Mouse (Mus musculus): Measurements from ENCODE around the gene Ppp6r2. TPM values are rescaled to one million over a fixed set of nuclear protein-coding genes. Genes with fewer than 3 reads are reported as not detected.

The Ppp6r2 gene
- polyA plus RNA-seq, 1 experiment: 299 TPM

DNA sequence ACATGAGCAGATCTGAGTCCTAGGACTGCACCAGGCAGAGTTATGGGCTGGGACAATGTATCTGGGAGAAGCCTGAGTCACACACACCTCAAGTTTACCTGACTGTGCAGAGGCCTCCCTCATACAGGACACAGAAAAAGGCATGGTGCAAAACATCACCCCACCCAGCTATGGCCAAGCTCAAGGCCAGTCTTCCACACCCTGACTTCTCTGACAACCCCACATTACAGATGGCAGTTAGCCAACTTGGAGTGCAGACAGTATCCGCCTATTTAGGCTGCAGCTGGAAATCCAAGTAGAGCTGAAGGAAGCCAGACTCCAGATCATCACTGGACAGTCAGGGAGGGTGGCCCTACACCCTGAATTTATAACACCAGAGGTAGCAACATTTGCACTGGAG lies 85.1 kb downstream of the Ppp6r2 start:
- Histone ChIP-seq H3K27ac (ENCODE audit: control insufficient read depth, insufficient read depth, low read length) (no peak overlapping the region), H3K27me3 (ENCODE audit: control insufficient read depth, insufficient read depth, low read length) (no peaks in the 10 kb centered on the region), H3K4me1 (replicated peaks; ENCODE audit: control insufficient read depth, insufficient read depth, low read length) (no peaks in the 10 kb centered on the region), H3K4me3 (ENCODE audit: control insufficient read depth, insufficient read depth, low read length) (no peak overlapping the region), H3K36me3 (ENCODE audit: control insufficient read depth, insufficient read depth, low read length) (peaks cover 76% of the 10 kb centered on the region)
- no peak for DNase-seq
- TF ChIP-seq POLR2A (IDR thresholded peaks at IDR 0.05; ENCODE audit: control insufficient read depth, extremely low read depth, insufficient read depth, low read length, poor library complexity) (no peak), CTCF (IDR thresholded peaks at IDR 0.05; ENCODE audit: borderline replicate concordance, control insufficient read depth, extremely low read depth, insufficient read depth, low read length, poor library complexity) (no peak)
- 100% methylated on average over 1 of the region's 1 CpGs for WGBS

DNA sequence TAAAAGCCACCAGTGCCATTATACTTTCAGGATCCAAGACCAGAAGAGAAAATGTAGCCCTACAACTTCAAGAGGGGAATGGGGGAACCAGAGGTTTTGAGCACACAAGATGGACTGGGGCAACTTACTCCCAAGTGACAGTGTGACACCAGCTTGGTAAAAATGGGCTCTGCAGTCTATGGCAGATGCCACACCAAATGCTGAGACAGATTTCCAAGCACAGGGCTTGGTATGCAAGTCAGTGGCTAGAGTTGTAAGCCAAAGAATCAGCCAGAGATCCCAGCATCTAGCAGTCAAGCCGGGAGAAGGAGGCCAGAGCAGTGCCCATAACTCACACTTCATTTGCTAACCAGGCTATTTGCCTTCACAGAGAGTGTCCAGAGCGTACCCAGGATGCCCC lies 86.3 kb downstream of the Ppp6r2 start:
- Histone ChIP-seq H3K27ac (ENCODE audit: control insufficient read depth, insufficient read depth, low read length) (no peak overlapping the region), H3K36me3 (ENCODE audit: control insufficient read depth, insufficient read depth, low read length) (peaks cover 79% of the 10 kb centered on the region), H3K4me1 (replicated peaks; ENCODE audit: control insufficient read depth, insufficient read depth, low read length) (no peaks in the 10 kb centered on the region), H3K4me3 (ENCODE audit: control insufficient read depth, insufficient read depth, low read length) (no peak overlapping the region), H3K27me3 (ENCODE audit: control insufficient read depth, insufficient read depth, low read length) (no peaks in the 10 kb centered on the region)
- no peak for DNase-seq
- 96% methylated on average over 2 of the region's 2 CpGs for WGBS
- TF ChIP-seq POLR2A (IDR thresholded peaks at IDR 0.05; ENCODE audit: control insufficient read depth, extremely low read depth, insufficient read depth, low read length, poor library complexity): no peak
- TF ChIP-seq CTCF (IDR thresholded peaks at IDR 0.05; ENCODE audit: borderline replicate concordance, control insufficient read depth, extremely low read depth, insufficient read depth, low read length, poor library complexity): no peak

DNA sequence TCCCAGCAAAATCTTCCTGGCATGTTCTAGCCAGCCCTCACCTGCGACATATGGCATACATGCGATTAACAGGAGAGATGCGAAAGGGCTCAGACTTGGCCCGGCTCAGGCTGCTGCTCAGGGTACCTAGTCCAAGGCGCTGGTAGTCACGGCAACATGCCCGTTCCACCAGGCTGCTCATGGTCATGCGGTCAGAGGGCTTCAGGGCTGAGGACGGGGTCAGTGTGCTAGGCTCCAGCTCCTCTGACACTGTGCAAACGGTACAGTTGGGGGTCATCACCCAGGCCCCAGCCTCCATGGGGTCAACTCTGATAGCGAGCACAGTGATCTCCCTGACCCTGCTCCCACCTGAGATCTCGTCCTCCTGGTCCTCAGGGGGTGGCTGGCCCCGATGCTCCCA lies 88.8 kb downstream of the Ppp6r2 start:
- 96% methylated on average over 13 of the region's 13 CpGs for WGBS
- TF ChIP-seq POLR2A (IDR thresholded peaks at IDR 0.05; ENCODE audit: control insufficient read depth, extremely low read depth, insufficient read depth, low read length, poor library complexity) (no peak), CTCF (IDR thresholded peaks at IDR 0.05; ENCODE audit: borderline replicate concordance, control insufficient read depth, extremely low read depth, insufficient read depth, low read length, poor library complexity) (no peak)
- no peaks in the 10 kb centered on the region for H3K27me3 ChIP-seq (ENCODE audit: control insufficient read depth, insufficient read depth, low read length)
- H3K4me3 ChIP-seq (ENCODE audit: control insufficient read depth, insufficient read depth, low read length): no peak overlapping the region
- no peaks in the 10 kb centered on the region for H3K4me1 ChIP-seq (replicated peaks; ENCODE audit: control insufficient read depth, insufficient read depth, low read length)
- H3K36me3 ChIP-seq (ENCODE audit: control insufficient read depth, insufficient read depth, low read length): peaks cover 78% of the 10 kb centered on the region
- no peak overlapping the region for H3K27ac ChIP-seq (ENCODE audit: control insufficient read depth, insufficient read depth, low read length)
- DNase-seq: no peak

DNA sequence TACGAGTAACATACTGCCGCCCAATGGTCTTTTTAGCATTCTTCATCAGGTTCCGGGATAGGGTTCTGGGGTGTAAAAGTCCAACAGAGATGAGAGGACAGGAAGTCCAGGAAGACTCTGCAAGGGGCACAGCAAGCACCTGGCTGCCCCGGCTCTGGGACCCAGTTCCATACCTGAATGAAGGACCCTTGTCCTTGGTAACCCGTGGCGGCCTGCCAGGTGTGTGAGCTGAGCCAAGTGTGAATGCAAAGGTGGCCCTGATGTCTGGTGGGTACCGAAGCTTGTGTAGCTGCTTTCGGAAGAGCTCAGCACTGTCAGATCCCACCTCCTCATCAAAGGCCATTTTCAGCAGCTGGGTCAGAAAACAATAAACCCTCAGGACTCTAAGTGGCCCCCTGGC lies 89.2 kb downstream of the Ppp6r2 start:
- Histone ChIP-seq H3K27me3 (ENCODE audit: control insufficient read depth, insufficient read depth, low read length) (no peaks in the 10 kb centered on the region), H3K4me1 (replicated peaks; ENCODE audit: control insufficient read depth, insufficient read depth, low read length) (no peaks in the 10 kb centered on the region), H3K4me3 (ENCODE audit: control insufficient read depth, insufficient read depth, low read length) (no peak overlapping the region), H3K36me3 (ENCODE audit: control insufficient read depth, insufficient read depth, low read length) (peaks cover 78% of the 10 kb centered on the region), H3K27ac (ENCODE audit: control insufficient read depth, insufficient read depth, low read length) (no peak overlapping the region)
- TF ChIP-seq POLR2A (IDR thresholded peaks at IDR 0.05; ENCODE audit: control insufficient read depth, extremely low read depth, insufficient read depth, low read length, poor library complexity): no peak
- TF ChIP-seq CTCF (IDR thresholded peaks at IDR 0.05; ENCODE audit: borderline replicate concordance, control insufficient read depth, extremely low read depth, insufficient read depth, low read length, poor library complexity): no peak
- no peak for DNase-seq
- WGBS: 98% methylated on average over 8 of the region's 8 CpGs

DNA sequence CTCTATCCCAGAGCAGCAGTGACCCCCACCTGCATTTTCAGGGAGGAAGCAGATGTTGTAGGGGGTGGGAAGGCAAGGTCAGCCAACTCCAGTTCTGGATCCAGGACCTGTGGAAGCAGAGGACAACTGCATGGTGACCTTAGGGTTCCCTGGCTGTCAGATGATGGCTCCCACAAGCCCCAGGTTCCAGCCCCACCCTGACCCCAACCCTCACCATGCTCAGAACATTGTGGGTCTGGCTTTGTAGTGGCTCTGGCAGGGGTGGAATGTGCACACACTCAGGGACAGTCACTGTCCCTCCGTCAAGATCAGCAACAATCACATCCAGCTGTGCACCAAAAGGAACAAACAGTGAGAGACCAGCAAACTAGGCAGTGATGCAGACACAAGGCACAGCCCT lies 94.6 kb downstream of the Ppp6r2 start:
- WGBS: 100% methylated on average over 1 of the region's 1 CpGs
- Histone ChIP-seq H3K36me3 (ENCODE audit: control insufficient read depth, insufficient read depth, low read length) (peaks cover 49% of the 10 kb centered on the region), H3K4me1 (replicated peaks; ENCODE audit: control insufficient read depth, insufficient read depth, low read length) (peaks cover 39% of the 10 kb centered on the region), H3K27ac (ENCODE audit: control insufficient read depth, insufficient read depth, low read length) (no peak overlapping the region), H3K27me3 (ENCODE audit: control insufficient read depth, insufficient read depth, low read length) (no peaks in the 10 kb centered on the region), H3K4me3 (ENCODE audit: control insufficient read depth, insufficient read depth, low read length) (no peak overlapping the region)
- no peak for TF ChIP-seq POLR2A (IDR thresholded peaks at IDR 0.05; ENCODE audit: control insufficient read depth, extremely low read depth, insufficient read depth, low read length, poor library complexity)
- TF ChIP-seq CTCF (IDR thresholded peaks at IDR 0.05; ENCODE audit: borderline replicate concordance, control insufficient read depth, extremely low read depth, insufficient read depth, low read length, poor library complexity): no peak
- DNase-seq: no peak

DNA sequence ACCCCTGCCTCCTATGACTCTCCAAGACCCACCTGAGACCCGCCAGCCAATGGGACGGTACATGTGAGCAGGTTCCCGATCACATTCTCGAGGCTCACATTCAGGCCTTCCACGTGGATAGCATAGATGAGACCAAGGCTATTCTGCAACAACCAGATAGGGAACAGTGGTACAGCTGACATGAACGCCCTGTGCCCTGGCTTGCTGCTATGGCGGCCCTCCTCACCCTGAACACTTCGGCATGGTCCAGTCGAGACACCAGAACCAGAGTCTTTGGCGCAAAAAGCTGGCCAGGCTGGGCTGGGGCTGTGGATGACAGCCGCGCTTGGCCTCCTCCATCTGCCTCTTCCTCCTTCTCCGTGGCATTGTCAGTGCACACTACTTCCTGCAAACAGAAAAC lies 96.1 kb downstream of the Ppp6r2 start:
- Histone ChIP-seq H3K36me3 (ENCODE audit: control insufficient read depth, insufficient read depth, low read length) (peaks cover 34% of the 10 kb centered on the region), H3K4me3 (ENCODE audit: control insufficient read depth, insufficient read depth, low read length) (no peak overlapping the region)
- TF ChIP-seq POLR2A (IDR thresholded peaks at IDR 0.05; ENCODE audit: control insufficient read depth, extremely low read depth, insufficient read depth, low read length, poor library complexity) (no peak), CTCF (IDR thresholded peaks at IDR 0.05; ENCODE audit: borderline replicate concordance, control insufficient read depth, extremely low read depth, insufficient read depth, low read length, poor library complexity) (no peak)

More for the DNA sequence above, 96.1 kb downstream of the Ppp6r2 start:
- Histone ChIP-seq H3K27me3 (ENCODE audit: control insufficient read depth, insufficient read depth, low read length) (no peaks in the 10 kb centered on the region), H3K27ac (ENCODE audit: control insufficient read depth, insufficient read depth, low read length) (no peak overlapping the region), H3K4me1 (replicated peaks; ENCODE audit: control insufficient read depth, insufficient read depth, low read length) (peaks cover 49% of the 10 kb centered on the region)
- no peak for DNase-seq
- 81% methylated on average over 13 of the region's 13 CpGs for WGBS

All from thymus, adult 2 months (tissue).